Mouse (Mus musculus) naive thymus-derived CD4-positive, alpha-beta T cell, adult 2 months (primary cell): ENCODE results near the gene Oxgr1.

Experiments
- DNase-seq: peaks from one replicate; pipeline ENCODE4 v3.0.0-alpha.2; 2011; ENCODE audit warnings: low read depth

Gene Oxgr1

DNA sequence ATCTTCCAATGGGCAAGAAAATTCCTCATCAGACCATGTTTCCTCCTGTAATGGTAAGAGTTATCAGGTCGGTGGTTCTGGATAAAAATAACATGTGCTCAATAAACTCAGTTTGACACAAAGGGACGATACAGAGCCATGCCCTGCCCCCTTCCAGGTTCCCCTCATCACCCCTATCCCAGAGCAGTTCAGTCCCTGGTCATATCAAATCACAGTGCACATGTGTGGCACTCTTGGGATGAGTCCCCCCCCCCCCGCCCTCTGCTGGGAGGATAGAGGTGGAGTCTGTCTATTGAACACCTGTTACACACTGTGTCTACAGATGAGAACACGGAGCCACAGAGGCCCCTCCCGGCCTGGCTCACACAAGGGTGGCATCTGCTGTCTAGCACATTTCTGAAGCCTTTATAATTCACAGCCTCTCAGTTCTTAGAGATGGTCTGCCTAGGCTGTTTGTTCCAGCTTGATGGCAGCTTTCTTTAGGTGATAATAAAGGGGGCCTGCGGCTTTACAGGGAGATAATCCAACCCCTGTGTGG, 61.5 kb downstream of the Oxgr1 start:
- DNase-seq, result no peak
